Mouse (Mus musculus): Measurements from ENCODE around the gene Snx29.

The Snx29 gene

DNA sequence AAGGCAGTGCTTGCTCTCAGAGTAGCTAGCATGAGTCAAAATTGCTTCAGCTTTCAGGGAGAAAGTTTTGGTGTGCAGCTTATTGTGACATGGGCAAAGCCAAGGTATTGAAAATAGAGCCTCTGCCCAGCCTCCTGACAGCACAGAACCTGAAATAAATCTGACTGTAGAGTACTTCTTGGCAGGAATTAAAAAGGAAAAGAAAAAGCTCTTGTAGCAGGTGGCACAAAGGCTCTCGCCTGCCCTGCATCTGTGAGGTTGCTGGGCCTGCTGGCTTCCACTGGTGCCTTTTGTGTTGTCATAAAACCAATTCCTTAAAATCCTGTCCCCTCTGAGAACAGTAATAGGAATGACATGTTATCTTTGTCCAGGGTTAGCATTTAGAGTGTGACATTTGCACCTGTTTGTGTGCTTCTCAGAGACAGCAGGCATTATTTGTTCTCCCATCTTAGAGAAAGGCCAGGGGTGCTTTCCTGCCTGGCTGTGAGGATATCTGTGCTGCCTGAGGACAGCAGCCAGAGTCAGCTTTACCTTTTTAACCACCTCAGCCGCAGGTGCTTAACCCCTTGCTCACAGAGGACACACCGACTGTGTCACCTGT is 289.9 kb downstream of the Snx29 start:
- DNase-seq = no peak

DNA sequence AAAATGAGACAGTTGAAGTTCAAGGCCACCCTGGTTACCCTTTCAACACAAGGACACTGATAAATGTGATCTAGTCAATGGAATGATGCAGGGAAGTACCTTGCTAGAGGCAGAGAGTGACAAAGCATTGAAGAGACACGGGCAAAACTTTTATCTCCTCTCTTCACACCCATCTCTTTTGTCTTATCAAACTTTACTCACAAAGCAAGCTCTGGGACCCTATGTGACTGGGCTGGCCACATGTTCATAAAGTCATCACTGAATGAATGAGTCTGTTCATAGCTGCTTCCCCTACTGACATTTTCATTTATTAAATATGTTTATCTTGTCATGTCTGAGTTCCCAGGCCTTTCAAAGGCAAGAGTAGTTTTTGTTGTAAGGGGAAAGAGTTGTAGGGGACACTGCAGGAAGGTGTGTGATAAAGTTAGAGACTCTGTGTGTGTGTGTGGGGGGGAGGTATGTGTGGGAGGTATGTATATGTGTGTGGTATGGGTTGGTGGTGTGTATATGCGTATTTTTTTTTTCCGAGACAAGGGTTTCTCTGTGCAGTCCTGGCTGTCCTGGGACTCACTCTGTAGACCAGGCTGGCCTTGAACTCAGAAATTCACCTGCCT is 291.8 kb downstream of the Snx29 start:
- DNase-seq = no peak

DNA sequence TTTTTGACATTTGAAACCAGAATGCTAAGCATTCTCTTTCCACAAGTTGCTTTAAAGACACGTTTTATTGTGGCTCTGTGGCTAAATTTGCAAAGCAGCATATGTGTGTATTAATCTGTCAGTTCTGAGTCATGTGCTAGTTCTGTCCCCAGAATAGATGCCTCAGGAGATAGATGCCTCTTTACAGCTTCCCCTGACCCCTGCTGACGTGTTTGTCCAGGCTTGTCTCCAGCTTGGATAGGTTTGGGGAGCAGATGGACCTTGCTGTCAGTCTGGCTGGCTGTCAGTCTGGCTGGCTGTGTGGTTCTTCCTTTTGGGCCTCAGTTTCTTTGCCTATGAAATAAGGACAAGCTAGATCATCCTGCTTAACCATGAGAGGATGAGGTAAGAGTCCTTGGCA is 292.9 kb downstream of the Snx29 start:
- DNase-seq = no peak

DNA sequence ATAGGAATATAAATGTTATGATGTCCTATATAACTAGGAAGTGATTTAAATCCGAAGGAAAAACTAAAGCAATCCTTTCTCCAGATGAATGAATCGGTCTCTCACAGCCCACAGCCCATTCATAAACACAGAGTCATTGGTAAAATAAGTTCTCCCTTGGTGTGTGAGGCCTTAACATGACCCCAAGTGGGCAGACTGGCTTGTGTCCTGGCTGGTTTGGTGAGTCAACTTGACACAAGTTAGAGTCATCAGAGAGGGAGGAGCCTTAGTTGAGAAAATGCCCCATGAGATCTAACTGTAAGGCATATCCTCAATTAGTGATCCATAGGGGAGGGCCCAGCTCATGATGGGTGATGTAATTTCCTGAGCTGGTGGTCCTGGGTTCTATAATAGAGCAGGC is 297.2 kb downstream of the Snx29 start:
- DNase-seq = no peak

DNA sequence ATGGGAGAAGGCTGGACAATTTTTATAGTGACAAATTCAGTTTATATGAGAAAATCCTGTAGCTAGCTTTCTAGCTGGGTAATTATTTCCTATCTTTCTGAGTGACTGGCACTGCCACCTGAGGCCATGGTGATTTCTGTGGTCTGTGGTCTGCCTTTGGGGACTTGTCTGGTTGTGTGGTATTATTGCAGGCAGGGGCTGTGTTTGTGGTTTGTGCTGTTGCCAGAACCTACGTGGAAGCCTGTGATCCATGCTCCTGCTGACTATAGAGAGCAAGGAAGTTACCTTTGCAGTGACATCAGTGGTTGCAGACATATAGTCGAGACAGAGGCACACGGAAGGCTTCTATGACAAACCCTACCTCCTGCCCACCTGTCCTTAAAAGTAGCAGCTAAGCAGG is 298.3 kb downstream of the Snx29 start:
- DNase-seq = no peak

DNA sequence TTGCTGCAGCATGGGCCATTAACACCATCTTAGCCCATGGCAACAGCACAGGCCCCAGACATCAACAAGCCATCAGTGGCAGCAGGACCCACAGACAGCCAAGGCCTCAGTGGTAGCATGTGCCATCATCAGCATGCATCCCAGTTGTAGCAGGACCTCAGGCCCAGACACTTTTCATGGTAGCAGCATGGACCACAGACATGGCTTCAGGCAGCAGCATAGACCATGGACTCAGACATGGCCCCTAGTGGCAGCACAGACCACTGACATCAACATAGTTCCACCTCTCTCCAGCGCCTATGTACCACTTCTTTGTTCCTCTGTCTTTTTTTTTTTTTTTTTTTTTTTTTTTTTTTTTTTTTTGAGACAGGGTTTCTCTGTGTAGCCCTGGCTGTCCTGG is 299.0 kb downstream of the Snx29 start:
- DNase-seq = no peak

DNA sequence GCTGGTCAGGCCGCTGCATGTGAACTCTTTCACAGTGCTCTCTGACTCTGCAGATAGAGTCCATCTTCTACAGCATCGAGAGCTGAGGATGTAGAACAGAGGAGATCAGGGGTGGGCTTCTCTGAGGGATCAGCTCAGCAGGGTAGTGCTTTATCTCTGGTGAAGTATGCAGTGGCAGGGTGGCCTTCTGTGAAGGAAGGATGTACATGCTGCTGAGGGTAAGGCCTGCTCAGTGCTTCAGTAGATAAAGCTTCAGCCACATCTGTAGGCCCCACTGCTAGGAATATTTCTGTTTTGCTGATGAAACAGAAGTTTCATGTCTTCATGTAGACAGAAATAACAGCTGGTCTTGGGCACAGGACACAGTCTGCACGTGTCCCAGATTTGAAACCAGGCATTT is 300.3 kb downstream of the Snx29 start:
- no peak for DNase-seq

DNA sequence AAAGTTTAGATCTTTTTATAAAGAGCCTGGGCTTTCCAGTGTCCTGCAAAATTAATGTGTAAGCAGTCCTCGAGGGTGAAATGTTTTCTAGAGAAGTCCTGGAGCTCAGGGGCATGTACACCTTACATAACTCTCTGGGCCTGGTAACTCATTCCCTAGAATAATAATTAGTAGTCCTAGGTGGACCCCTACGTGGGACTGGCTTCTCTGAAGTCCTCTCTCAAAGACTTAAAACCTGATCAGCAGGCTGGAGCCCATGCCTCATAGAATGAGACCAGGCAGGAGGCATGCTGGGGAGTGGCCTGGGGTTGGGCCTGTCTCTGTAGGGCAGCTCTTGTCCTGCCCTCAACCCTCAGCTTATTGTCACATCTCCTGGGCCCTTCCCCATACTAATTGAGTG is 301.4 kb downstream of the Snx29 start:
- no peak for DNase-seq

DNA sequence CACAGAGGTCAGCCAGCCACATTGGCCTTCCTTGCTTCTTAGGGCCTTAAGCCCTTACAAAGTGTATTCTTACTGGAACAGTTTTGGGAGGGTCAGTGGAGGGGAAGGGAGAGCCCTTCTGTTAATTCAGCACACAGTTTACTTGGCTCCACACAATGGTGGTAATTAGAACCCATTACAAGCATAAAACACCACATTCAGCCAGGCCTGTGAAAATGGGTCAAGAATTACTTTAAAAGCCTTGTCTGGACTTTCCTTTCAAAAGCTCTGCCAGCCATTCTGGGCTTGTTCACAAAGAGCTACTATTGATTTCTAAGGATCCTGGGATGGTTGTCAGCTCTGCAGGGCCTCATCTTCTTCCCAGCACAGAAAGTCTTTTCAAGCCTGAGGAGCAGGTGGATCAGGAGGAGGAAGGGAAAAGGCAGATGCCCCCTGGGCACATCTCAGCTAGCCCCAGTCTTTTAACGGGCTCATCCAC is 303.3 kb downstream of the Snx29 start:
- no peak for DNase-seq

DNA sequence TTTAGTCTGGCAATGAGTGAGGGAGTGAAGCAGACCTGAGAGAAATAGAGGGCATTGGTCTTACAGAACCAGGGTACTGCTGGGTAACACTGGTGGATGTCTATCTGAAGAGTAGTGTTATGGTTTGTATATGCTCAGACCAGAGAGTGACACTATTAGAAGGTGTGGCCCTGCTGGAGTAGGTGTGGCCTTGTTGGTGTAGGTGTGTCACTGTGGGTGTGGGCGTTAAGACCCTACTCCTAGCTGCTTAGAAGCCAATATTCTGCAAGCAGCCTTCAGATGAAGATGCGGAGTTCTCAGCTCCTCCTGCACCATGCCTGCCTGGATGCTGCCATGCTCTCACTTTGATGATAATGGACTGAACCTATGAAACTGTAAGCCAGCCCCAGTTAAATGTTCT is 303.9 kb downstream of the Snx29 start:
- no peak for DNase-seq

DNA sequence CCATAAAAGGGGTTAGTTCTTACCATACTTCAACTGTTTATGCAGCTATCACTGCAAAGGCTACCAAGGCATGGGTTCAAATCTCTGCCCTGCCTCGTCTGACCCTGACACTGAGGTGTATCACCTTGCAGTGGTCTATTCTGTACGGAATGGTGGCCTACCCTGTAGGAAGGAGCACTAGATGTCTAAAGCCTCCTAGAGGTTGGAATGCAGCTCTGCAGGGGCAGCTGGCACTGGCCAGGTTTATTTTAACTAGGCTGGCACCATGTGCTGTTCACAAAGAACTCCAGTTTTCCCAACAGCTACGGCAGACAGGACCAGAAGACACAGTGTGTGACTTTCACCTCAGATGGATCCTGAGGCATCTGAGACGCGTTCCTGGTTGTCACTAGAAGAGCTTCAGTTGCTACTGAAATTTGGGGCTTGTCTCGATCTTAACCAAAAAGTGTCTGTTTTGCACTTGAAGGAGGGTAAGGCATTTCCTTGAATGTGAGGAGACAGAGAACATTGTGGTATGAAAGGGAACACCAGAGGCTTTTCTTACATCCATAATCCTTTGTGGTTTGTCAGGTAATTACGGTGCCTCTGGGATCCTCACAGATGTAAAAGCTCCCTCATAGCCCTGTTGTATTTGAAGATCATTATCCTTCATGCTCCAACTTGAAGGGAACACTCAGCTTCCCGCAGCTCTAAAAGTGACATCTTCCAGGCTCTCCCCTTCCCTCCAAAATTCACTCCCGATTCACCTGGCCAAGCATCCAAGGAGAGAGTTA is 305.3 kb downstream of the Snx29 start:
- DNase-seq = no peak

DNA sequence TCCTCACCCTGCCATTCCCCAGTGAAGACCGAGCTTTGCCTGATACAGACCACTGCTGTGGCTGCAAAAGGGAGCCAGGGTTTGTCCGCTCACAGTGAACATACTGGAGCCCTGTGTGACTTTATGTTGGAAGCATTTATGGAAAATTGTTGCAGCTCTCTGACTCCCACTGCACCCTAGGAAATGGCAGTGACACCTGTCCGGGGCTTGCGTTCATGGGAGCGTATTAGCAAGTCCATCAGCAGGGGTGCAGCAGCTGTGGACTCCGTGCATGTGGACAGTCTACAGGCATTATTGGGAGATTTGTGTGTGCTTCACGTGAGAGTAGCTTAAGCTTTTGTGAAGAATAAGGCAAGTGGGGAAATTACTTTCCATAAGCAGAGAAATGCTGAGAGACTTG is 307.0 kb downstream of the Snx29 start:
- DNase-seq = no peak

DNA sequence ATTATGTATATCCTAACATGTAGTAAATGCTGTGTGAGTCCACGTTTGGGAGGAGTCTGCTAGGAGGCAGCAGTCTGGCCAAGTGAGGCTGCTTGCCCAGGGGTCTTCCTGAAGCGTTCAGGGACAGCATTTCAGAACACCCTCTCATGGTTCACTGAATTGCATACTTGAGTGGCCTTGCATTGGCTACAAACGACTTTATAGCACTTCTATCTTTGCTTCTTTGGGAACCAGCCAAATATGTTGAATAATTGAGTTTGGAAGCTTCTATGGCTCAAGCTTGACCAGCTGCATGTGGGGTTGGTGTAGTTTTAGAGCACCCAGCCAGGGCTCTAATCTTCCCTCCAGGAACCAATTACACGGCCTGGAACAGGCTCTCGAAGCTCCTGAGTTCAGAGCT is 307.8 kb downstream of the Snx29 start:
- DNase-seq = peak; percentile 60

DNA sequence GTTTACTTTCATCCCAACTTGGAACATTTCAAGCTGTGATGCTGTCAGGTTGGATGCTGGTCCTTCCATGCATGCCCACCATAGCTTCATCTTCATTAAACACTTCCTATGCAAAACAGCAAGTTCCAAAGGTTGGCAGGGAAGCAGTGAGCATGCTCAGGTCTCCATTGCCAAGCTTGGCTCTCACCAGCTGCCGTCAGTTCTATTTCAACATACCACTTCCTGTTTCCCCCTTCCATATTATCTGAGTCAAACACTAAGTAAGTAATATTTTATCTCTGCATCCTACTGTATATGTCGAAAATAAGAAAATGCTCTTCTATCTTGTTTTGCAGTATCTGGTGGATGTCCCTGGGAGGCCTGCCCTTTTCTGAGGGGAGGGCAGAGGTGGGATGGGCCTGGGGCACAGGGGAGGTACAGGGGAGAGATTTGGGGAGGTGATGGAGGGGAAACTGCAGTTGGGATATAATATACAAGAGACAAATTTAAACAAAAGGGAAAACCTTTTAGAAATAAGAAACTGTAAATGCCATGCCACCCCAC is 309.6 kb downstream of the Snx29 start:
- DNase-seq = no peak

DNA sequence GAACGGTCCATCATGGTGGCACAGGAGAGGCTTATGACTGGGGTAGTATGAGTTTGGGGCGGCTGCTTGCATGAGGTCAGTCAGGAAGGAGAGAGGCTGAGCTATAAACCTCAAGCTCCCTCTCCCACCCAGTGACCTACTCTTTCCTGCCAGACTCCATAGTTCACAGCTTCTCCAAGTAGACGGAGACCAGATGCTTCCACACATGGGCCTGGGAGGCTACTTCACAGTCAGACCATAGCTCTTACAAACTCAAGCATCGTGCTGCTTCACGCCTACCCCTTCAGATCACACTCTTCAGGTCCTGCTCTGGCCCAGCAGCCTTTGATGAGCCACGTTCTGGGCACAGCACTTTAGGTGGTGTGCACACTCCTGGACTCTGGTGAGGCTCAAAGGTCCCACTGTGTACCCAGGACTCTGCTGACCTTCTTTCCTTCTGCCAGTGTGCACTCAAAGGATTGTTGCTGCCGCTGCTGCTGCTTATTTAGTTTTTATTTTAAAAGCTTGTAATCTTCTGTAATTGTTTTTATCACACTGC is 313.6 kb downstream of the Snx29 start:
- DNase-seq = no peak

DNA sequence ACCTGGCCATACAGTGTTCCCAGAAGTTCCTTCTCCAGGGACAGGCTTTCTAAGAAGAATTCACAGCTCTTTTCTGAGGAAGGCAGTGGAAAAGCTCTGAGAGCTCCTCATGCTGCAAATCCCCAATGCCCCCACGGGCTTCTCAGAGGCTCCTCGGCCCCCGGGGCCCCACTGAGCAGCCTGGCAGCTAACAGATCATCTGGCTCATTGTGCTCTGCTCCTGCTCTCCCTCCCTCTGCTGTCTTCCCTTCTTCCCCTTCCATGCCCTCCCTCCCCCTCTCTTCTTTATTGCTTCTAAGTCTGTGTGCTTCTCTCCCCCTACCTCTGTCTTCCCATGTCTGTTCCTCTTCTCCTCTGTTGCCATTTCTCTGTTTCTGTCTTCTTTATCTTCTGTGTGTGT is 314.2 kb downstream of the Snx29 start:
- DNase-seq = no peak

DNA sequence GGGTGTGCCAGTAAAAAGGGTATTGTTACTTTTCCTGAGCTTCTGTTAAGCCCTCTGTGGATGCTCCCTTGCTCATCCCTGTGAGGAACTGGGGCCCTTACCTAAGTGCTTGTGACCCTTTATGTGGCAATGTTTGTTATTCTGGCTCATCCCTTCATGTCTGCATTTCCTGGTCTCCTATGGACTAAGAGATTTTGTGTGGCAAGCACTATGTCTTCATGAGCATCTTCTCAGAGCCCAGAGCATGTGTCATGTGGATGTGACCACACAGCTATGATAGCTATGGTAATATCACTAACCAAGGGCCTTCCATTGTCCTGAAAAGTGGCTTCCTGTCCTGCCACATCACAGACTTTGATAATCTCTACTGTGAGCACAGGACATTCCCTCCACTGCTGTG is 315.1 kb downstream of the Snx29 start:
- DNase-seq = no peak

DNA sequence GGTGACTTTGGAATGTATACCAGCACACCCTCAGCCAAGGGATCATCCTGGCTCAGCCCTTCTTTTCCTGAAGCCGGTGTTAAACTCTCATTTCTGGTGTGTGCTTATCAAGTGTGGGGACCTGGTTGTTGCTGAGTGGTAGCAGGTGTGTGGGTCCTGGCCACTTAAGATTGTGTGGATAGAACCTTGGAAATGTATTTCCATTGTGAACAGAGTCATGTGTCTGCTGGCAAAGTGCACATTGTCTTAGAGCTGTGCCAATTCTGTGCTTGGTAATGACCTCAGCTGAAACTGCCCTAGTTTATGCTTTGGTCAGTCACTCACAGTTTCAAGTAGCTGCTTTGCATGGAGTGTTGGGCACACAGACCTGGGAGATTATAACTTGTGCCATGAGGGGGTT is 316.0 kb downstream of the Snx29 start:
- no peak for DNase-seq

DNA sequence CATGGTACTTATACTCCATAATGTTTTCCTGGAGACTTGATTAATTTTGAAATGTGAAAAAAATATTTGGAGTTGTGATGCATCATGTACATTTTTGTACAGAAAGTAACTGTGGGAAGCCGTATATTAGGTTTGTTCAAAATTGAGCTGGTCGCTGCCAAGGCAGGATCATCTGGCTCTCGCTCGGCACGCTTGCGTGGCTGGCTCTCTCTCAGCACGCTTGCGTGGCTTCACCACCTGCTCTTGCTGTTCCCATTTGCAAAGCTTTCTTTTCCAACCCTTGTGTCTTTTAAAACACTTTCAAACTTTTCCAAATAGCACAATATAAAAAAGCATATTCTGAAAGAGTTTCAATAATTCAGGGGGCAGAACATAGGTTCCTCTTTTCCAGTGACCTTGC is 317.2 kb downstream of the Snx29 start:
- DNase-seq = no peak

DNA sequence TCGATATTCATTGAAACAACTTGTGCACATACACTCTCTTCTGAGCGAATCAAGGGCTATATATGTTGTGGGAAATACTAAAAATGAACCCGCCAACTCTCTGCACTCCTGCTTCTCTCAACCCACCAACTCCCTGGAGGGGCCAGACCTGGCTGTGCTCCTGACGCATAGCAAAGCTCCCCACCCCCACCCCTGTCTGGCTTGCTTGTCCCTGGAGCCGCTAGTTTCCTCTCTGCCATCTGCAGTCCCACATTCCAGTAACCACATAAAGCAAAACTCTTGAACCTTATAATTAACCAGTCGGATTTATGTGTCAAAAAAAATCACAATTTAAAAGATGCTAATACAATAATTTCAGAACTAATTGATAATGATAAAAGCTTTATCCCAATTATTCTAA is 320.9 kb downstream of the Snx29 start:
- DNase-seq = no peak

DNA sequence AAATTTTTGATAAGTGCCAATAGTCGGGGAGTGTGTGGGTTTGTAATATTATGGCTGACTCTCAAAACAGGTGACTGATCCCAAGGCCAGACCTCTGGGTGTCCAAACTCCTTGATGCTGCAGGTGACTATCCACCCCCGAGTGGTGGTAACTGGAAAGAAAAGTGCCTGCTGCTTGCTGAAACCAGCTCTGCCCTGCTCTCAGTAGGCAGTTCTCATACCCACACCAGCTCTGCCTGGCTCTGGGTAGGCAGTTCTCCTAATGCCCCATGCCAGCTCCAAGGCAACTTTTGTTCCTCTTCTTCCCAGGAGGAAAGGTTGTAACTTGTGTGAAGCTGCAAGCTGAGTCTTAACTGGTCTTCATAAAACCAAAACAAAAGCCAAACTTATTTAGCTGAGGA is 321.7 kb downstream of the Snx29 start:
- DNase-seq = no peak

DNA sequence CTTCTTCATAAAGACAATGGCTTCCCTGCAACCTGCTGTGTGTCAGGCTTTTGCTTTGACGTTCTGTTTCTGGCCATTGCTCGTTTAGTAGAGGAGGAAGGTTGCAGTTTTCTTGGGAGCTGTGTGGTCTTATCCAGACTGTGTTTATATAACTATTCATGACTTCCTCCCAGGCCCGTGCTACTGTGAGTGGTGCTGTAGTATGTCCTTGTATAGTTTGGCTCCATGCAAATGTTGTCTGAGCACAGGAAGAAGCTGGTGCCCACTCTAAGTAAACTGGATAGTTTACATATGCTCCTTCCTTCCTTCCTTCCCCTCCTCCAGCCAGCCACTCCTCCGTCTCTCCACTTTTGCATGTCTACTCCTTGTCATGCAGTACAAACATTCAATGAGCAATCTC is 323.0 kb downstream of the Snx29 start:
- peak; percentile 32 for DNase-seq

DNA sequence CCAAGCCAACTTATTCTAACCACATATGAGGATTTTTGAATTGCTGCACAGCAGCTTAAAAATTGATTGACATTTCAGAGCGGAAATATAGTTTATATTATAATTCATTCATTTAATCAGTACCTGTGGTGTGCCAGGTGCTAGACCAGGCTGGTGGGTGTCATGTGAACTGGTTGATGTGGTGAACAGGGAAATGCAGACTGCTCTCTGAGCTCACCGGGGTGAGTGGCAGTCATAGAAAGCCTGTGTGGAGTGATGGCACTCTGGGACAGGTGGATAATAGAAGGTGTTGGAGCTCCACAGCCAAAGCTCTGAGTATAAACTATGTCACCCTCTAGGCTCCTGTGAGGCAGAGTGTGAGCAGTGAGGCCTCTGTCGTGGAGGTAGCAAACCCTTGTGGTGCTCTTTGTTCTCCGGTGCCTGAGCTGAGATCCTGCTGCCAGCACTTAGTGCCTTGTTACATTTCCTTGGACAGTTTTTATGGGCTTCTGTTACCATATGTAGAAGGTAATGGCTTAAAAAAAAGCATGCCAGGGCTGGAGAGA is 324.1 kb downstream of the Snx29 start:
- no peak for DNase-seq

Measured in lung, postnatal 10 days (tissue).